Mouse (Mus musculus): ENCODE measurements around the gene Slc10a1. TPM values are rescaled to one million over a fixed set of nuclear protein-coding genes. Genes with fewer than 3 reads are reported as not detected.

Gene Slc10a1
- polyA plus RNA-seq (2015; fragmentation: Nextera tagmentation; extraction: Ambion mirVana): 0.36 and 0.47 TPM in 2 replicates

GRCm38 (mm10) chr12:80968605-80969004, at the start of gene Slc10a1:
Gene Slc10a1, minus strand, starts transcription at chr12:80968705.
- 78% methylated on average over 5 of the region's 5 CpGs for WGBS
- H3K9me3 ChIP-seq: no peaks in the 10 kb centered on the region
- no peaks in the 10 kb centered on the region for H3K4me1 ChIP-seq (replicated peaks)
- H3K4me3 ChIP-seq (replicated peaks): no peak within 1 kb of the TSS
- H3K27ac ChIP-seq: no peak within 1 kb of the TSS
- H3K4me2 ChIP-seq (replicated peaks): no peak within 1 kb of the TSS
- H3K9ac ChIP-seq: no peak within 1 kb of the TSS
- ATAC-seq: no peak
- H3K36me3 ChIP-seq: no peaks in the 10 kb centered on the region
- no peaks in the 10 kb centered on the region for H3K27me3 ChIP-seq (replicated peaks)

- Histone ChIP-seq H3K4me2 (replicated peaks) (no peak overlapping the region), H3K4me1 (replicated peaks) (no peaks in the 10 kb centered on the region), H3K4me3 (replicated peaks) (no peak overlapping the region), H3K36me3 (no peaks in the 10 kb centered on the region), H3K27me3 (replicated peaks) (no peaks in the 10 kb centered on the region), H3K9ac (no peak overlapping the region), H3K27ac (no peak overlapping the region), H3K9me3 (no peaks in the 10 kb centered on the region)
- no peak for ATAC-seq
- 93% methylated on average over 12 of the region's 12 CpGs for WGBS
Measured at GRCm38 (mm10) chr12:81017624-81018023, 49.1 kb upstream of the Slc10a1 start.

GRCm38 (mm10) chr12:81013496-81013895, 45.0 kb upstream of the Slc10a1 start:
- no peak overlapping the region for H3K4me2 ChIP-seq (replicated peaks)
- H3K36me3 ChIP-seq: no peaks in the 10 kb centered on the region
- H3K4me3 ChIP-seq (replicated peaks): no peak overlapping the region
- H3K27ac ChIP-seq: no peak overlapping the region
- no peaks in the 10 kb centered on the region for H3K27me3 ChIP-seq (replicated peaks)
- H3K9me3 ChIP-seq: no peaks in the 10 kb centered on the region
- 75% methylated on average over 11 of the region's 11 CpGs for WGBS
- peaks cover 4% of the 10 kb centered on the region; the same call in 1 of the 2 replicates for H3K4me1 ChIP-seq (replicated peaks)
- ATAC-seq: no peak
- H3K9ac ChIP-seq: no peak overlapping the region

- no peak overlapping the region for H3K4me2 ChIP-seq (replicated peaks)
- no peak overlapping the region for H3K4me3 ChIP-seq (replicated peaks)
- H3K27ac ChIP-seq: no peak overlapping the region
- H3K9ac ChIP-seq: no peak overlapping the region
- 79% methylated on average over 2 of the region's 2 CpGs for WGBS
- no peaks in the 10 kb centered on the region for H3K27me3 ChIP-seq (replicated peaks)
- no peak for ATAC-seq
- H3K4me1 ChIP-seq (replicated peaks): peaks cover 4% of the 10 kb centered on the region; the same call in 1 of the 2 replicates
- H3K36me3 ChIP-seq: no peaks in the 10 kb centered on the region
- H3K9me3 ChIP-seq: no peaks in the 10 kb centered on the region
Measured at GRCm38 (mm10) chr12:81011994-81012393, 43.5 kb upstream of the Slc10a1 start.

- Histone ChIP-seq H3K27me3 (replicated peaks) (no peaks in the 10 kb centered on the region), H3K9ac (no peak overlapping the region), H3K4me2 (replicated peaks) (peak overlapping the region; percentile 48), H3K9me3 (no peaks in the 10 kb centered on the region), H3K4me3 (replicated peaks) (no peak overlapping the region), H3K4me1 (replicated peaks) (peaks cover 4% of the 10 kb centered on the region; the same call in 1 of the 2 replicates), H3K36me3 (no peaks in the 10 kb centered on the region), H3K27ac (no peak overlapping the region)
- ATAC-seq: peak; percentile 61
- WGBS: 14% methylated on average over 3 of the region's 3 CpGs
Measured at GRCm38 (mm10) chr12:81009813-81010212, 41.3 kb upstream of the Slc10a1 start.

GRCm38 (mm10) chr12:81002841-81003635, 34.5 kb upstream of the Slc10a1 start:
- Histone ChIP-seq H3K36me3 (no peaks in the 10 kb centered on the region), H3K27ac (no peak overlapping the region), H3K4me1 (replicated peaks) (0 out of 2 replicates have a peak, but pooled peaks cover 5% of the 10 kb centered on the region), H3K4me2 (replicated peaks) (no peak overlapping the region), H3K4me3 (replicated peaks) (no peak overlapping the region), H3K27me3 (replicated peaks) (peaks cover 8% of the 10 kb centered on the region; the same call in 1 of the 2 replicates), H3K9ac (no peak overlapping the region), H3K9me3 (no peaks in the 10 kb centered on the region)
- 37% methylated on average over 13 of the region's 13 CpGs for WGBS
- no peak for ATAC-seq

- H3K4me3 ChIP-seq (replicated peaks): no peak overlapping the region
- H3K27me3 ChIP-seq (replicated peaks): peaks cover 8% of the 10 kb centered on the region
- H3K9me3 ChIP-seq: no peaks in the 10 kb centered on the region
- no peak overlapping the region for H3K4me2 ChIP-seq (replicated peaks)
- no peak for ATAC-seq
- WGBS: 70% methylated on average over 4 of the region's 4 CpGs
- no peaks in the 10 kb centered on the region for H3K36me3 ChIP-seq
- H3K27ac ChIP-seq: no peak overlapping the region
- H3K4me1 ChIP-seq (replicated peaks): 0 out of 2 replicates have a peak, but pooled peaks cover 5% of the 10 kb centered on the region
- no peak overlapping the region for H3K9ac ChIP-seq
Measured at GRCm38 (mm10) chr12:81000924-81001323, 32.4 kb upstream of the Slc10a1 start.

- H3K4me1 ChIP-seq (replicated peaks): 0 out of 2 replicates have a peak, but pooled peaks cover 5% of the 10 kb centered on the region
- peak overlapping the region; percentile 43 for H3K4me2 ChIP-seq (replicated peaks)
- WGBS: 15% methylated on average over 33 of the region's 33 CpGs
- peak overlapping the region; percentile 9; the same call in 1 of the 2 replicates for H3K4me3 ChIP-seq (replicated peaks)
- no peak overlapping the region for H3K27ac ChIP-seq
- H3K9ac ChIP-seq: no peak overlapping the region
- peaks cover 8% of the 10 kb centered on the region for H3K27me3 ChIP-seq (replicated peaks)
- no peaks in the 10 kb centered on the region for H3K36me3 ChIP-seq
- H3K9me3 ChIP-seq: no peaks in the 10 kb centered on the region
- ATAC-seq: no peak
Measured at GRCm38 (mm10) chr12:80998528-80999221, 30.2 kb upstream of the Slc10a1 start.

- Histone ChIP-seq H3K36me3 (no peaks in the 10 kb centered on the region), H3K4me3 (replicated peaks) (no peak overlapping the region), H3K4me2 (replicated peaks) (no peak overlapping the region), H3K4me1 (replicated peaks) (0 out of 2 replicates have a peak, but pooled peaks cover 5% of the 10 kb centered on the region), H3K27ac (no peak overlapping the region), H3K9ac (no peak overlapping the region), H3K9me3 (no peaks in the 10 kb centered on the region), H3K27me3 (replicated peaks) (peaks cover 8% of the 10 kb centered on the region)
- ATAC-seq: no peak
- WGBS: 75% methylated on average over 4 of the region's 4 CpGs
Measured at GRCm38 (mm10) chr12:80997652-80998051, 29.1 kb upstream of the Slc10a1 start.

GRCm38 (mm10) chr12:80995326-80995725, 26.8 kb upstream of the Slc10a1 start:
- Histone ChIP-seq H3K9ac (no peak overlapping the region), H3K27me3 (replicated peaks) (peaks cover 8% of the 10 kb centered on the region), H3K9me3 (no peaks in the 10 kb centered on the region), H3K4me1 (replicated peaks) (0 out of 2 replicates have a peak, but pooled peaks cover 5% of the 10 kb centered on the region), H3K27ac (no peak overlapping the region), H3K4me2 (replicated peaks) (no peak overlapping the region), H3K36me3 (no peaks in the 10 kb centered on the region), H3K4me3 (replicated peaks) (no peak overlapping the region)
- WGBS: 90% methylated on average over 4 of the region's 4 CpGs
- no peak for ATAC-seq

- Histone ChIP-seq H3K4me3 (replicated peaks) (no peak overlapping the region), H3K36me3 (no peaks in the 10 kb centered on the region), H3K4me2 (replicated peaks) (no peak overlapping the region), H3K27ac (no peak overlapping the region), H3K4me1 (replicated peaks) (0 out of 2 replicates have a peak, but pooled peaks cover 3% of the 10 kb centered on the region), H3K9me3 (no peaks in the 10 kb centered on the region), H3K27me3 (replicated peaks) (peaks cover 4% of the 10 kb centered on the region), H3K9ac (no peak overlapping the region)
- 83% methylated on average over 1 of the region's 1 CpGs for WGBS
- no peak for ATAC-seq
Measured at GRCm38 (mm10) chr12:80993773-80994172, 25.3 kb upstream of the Slc10a1 start.

GRCm38 (mm10) chr12:80992540-80993122, 24.1 kb upstream of the Slc10a1 start:
- Histone ChIP-seq H3K27ac (no peak overlapping the region), H3K4me1 (replicated peaks) (no peaks in the 10 kb centered on the region), H3K36me3 (no peaks in the 10 kb centered on the region), H3K27me3 (replicated peaks) (no peaks in the 10 kb centered on the region; the same call in 1 of the 2 replicates), H3K4me2 (replicated peaks) (no peak overlapping the region), H3K4me3 (replicated peaks) (no peak overlapping the region), H3K9ac (no peak overlapping the region), H3K9me3 (no peaks in the 10 kb centered on the region)
- WGBS: 86% methylated on average over 8 of the region's 8 CpGs
- no peak for ATAC-seq
